Mouse (Mus musculus) monocyte, adult 59 days (primary cell): ENCODE results near the gene Egfem1. TPM values are rescaled to one million over a fixed set of nuclear protein-coding genes. Genes with fewer than 3 reads are reported as not detected.

Experiments used
- total RNA-seq, 2 experiments: library from RNA; stranded (reverse); gene quantifications; one replicate each; pipeline ENCODE4 v1.2.4; 2023

Gene Egfem1
- total RNA-seq = not detected

DNA sequence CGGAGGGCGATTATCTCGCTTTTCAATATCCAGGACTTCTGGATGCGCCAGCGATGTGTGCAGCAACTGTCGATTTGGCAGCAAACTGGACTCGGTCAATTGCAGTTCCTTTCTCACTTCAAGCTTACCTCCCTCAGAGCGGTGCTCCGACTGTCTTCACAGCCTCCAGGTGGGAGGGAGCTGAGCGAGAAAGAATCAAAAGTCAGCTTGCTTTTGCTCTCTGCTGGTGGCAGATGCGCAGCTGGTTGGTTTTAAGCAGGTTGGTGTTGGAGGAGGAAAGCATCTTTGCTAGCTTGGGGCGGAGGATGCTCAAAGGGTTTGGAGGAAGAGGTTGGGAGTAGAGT, at the start of gene Egfem1:
Gene Egfem1 (plus strand): TSS at position 72 of the 344 bp plus-strand sequence.

Other genes with a start within 250 kb of the Egfem1 start
- not detected for gene Gm1527, start 189.4 kb upstream of the Egfem1 start, total RNA-seq